Mouse (Mus musculus): ENCODE measurements around the gene Smpdl3a. TPM values are rescaled to one million over a fixed set of nuclear protein-coding genes. Genes with fewer than 3 reads are reported as not detected.

Smpdl3a gene
- 10 to 100 TPM; 56.5 to 67.1 TPM for total RNA-seq (2021)
- polyA plus RNA-seq (2012; rRNA removed): 76.9 and 104 TPM in 2 replicates
- long read RNA-seq, transcript Smpdl3a-201 (8 exons, 1,961 nt): major isoform, 61 of 69 reads
- long read RNA-seq, partial matches to known transcripts: 1 of 69 reads
- long read RNA-seq, other reads (novel, unspliced or antisense): 7 of 69 reads

DNA sequence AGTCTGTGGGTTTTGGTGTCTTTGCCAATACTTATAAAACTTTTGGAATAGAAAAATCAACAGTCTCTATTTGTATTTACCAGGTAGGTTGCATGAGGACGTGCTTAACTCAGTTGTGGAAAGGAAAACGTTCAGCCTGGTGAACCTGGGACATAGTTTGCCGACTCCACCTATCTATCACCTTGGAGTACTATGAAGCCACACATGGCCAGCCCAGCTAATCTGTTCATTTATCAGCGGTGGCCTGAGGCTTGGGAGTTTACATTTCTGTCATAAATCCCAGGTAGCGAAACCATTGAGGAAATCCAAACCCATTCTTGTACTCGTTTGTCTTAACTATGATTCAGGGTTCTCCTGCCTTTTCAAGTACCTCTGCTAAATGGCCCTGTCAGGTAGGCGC is at the start of gene Smpdl3a:
TSS of gene Smpdl3a (plus strand) at position 318 of the 400 bp plus-strand sequence.
- intact Hi-C loops (cut with DNase I): loop anchor here (10.0 kb wide), 1 partner anchor 309 kb away; the partner anchor contains the start of gene Hsf2
- H3K79me2 ChIP-seq (replicated peaks; ENCODE audit: control insufficient read depth, insufficient read depth, low read length): no peaks in the 10 kb centered on the region
- H3K4me1 ChIP-seq (ENCODE audit: control insufficient read depth, insufficient read depth, low read length): peaks cover 4% of the 10 kb centered on the region
- 82% methylated on average over 7 of the region's 7 CpGs for WGBS
- peak within 1 kb of the TSS; percentile 91 for H3K4me3 ChIP-seq
- H3K9ac ChIP-seq (ENCODE audit: low read depth, low read length): peak within 1 kb of the TSS; percentile 87
- peak within 1 kb of the TSS; percentile 96 for H3K27ac ChIP-seq
- TF ChIP-seq EP300 (IDR thresholded peaks at IDR 0.05; ENCODE audit: insufficient read depth, low read depth, low read length) (no peak), CTCF (IDR thresholded peaks at IDR 0.05) (no peak), POLR2A (IDR thresholded peaks at IDR 0.05; ENCODE audit: insufficient read depth, low read depth, low read length) (no peak)
- no peaks in the 10 kb centered on the region for H3K27me3 ChIP-seq (ENCODE audit: control insufficient read depth, insufficient read depth, low read length)
- peaks cover 3% of the 10 kb centered on the region; the same call in 1 of the 2 replicates for H3K36me3 ChIP-seq (ENCODE audit: control insufficient read depth, insufficient read depth, low read length)
- no peak for DNase-seq

GRCm38 (mm10) chr10:57745452-57745851 is 48.7 kb upstream of the Smpdl3a start:
- H3K27me3 ChIP-seq (ENCODE audit: control insufficient read depth, insufficient read depth, low read length): no peaks in the 10 kb centered on the region
- H3K4me1 ChIP-seq (ENCODE audit: control insufficient read depth, insufficient read depth, low read length): no peaks in the 10 kb centered on the region
- TF ChIP-seq EP300 (IDR thresholded peaks at IDR 0.05; ENCODE audit: insufficient read depth, low read depth, low read length) (no peak), CTCF (IDR thresholded peaks at IDR 0.05) (no peak), POLR2A (IDR thresholded peaks at IDR 0.05; ENCODE audit: insufficient read depth, low read depth, low read length) (no peak)
- intact Hi-C loops (cut with DNase I): no loop called here
- no peak overlapping the region for H3K4me3 ChIP-seq
- H3K9ac ChIP-seq (ENCODE audit: low read depth, low read length): no peak overlapping the region
- no peak overlapping the region for H3K27ac ChIP-seq
- no peak for DNase-seq
- no peaks in the 10 kb centered on the region for H3K79me2 ChIP-seq (replicated peaks; ENCODE audit: control insufficient read depth, insufficient read depth, low read length)
- H3K36me3 ChIP-seq (ENCODE audit: control insufficient read depth, insufficient read depth, low read length): no peaks in the 10 kb centered on the region

- intact Hi-C loops (cut with DNase I): no loop called here
- Histone ChIP-seq H3K36me3 (ENCODE audit: control insufficient read depth, insufficient read depth, low read length) (no peaks in the 10 kb centered on the region), H3K4me1 (ENCODE audit: control insufficient read depth, insufficient read depth, low read length) (no peaks in the 10 kb centered on the region), H3K27ac (no peak overlapping the region), H3K27me3 (ENCODE audit: control insufficient read depth, insufficient read depth, low read length) (no peaks in the 10 kb centered on the region), H3K9ac (ENCODE audit: low read depth, low read length) (no peak overlapping the region), H3K4me3 (no peak overlapping the region), H3K79me2 (replicated peaks; ENCODE audit: control insufficient read depth, insufficient read depth, low read length) (no peaks in the 10 kb centered on the region)
- no peak for DNase-seq
- TF ChIP-seq EP300 (IDR thresholded peaks at IDR 0.05; ENCODE audit: insufficient read depth, low read depth, low read length): no peak
- TF ChIP-seq POLR2A (IDR thresholded peaks at IDR 0.05; ENCODE audit: insufficient read depth, low read depth, low read length): no peak
These were observed 47.0 kb upstream of the Smpdl3a start for GRCm38 (mm10) chr10:57747127-57747526.

DNA sequence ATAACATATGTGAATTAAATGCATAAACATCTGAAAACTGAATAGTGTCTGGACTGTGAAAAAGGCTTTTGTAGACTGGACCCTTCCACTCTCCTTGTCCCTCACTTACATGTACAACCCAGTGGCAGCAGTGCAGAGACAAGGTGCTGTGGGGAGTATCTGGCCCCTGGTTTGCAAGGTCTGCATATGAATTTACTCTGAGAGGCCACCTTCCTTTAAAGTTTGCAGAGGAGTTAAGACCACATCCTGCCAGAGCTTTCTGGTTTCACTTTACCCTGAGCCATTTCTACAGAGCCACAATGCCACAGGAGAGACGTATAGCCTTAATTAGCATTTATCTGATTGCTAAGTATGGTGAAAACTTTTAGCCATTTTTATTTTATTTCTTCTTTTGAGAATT is 40.8 kb upstream of the Smpdl3a start:
- Histone ChIP-seq H3K4me3 (no peak overlapping the region), H3K36me3 (ENCODE audit: control insufficient read depth, insufficient read depth, low read length) (no peaks in the 10 kb centered on the region), H3K27ac (no peak overlapping the region), H3K79me2 (replicated peaks; ENCODE audit: control insufficient read depth, insufficient read depth, low read length) (no peaks in the 10 kb centered on the region), H3K4me1 (ENCODE audit: control insufficient read depth, insufficient read depth, low read length) (no peaks in the 10 kb centered on the region), H3K27me3 (ENCODE audit: control insufficient read depth, insufficient read depth, low read length) (no peaks in the 10 kb centered on the region), H3K9ac (ENCODE audit: low read depth, low read length) (no peak overlapping the region)
- WGBS: 79% methylated on average over 1 of the region's 1 CpGs
- TF ChIP-seq CTCF (IDR thresholded peaks at IDR 0.05): no peak
- intact Hi-C loops (cut with DNase I): no loop called here
- DNase-seq: no peak

DNA sequence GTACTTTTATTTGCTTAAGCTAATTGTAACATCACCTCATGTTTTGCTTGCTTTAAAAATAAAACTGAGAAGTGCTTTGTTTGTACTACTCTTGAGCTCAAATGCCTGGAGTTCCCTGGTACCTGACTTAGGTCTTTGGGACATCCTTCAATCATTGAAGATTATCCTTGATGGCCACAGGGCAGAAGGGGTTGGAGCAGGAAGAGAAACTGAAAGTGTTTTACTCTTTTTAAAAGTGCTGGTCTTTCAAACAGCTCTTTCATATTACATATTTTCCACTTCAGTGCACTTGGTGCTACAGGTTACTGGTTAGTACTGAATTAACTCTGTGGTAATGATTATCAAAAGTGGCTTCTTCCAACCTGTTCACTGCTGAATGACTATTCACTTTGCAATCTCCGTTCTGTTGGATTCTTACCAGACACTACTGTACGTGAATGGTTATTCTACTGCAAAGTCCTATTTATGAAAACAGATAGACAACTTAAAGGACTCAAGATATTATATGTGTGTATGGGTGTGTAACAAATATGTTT is 38.9 kb upstream of the Smpdl3a start:
- Histone ChIP-seq H3K9ac (ENCODE audit: low read depth, low read length) (no peak overlapping the region), H3K36me3 (ENCODE audit: control insufficient read depth, insufficient read depth, low read length) (no peaks in the 10 kb centered on the region), H3K27me3 (ENCODE audit: control insufficient read depth, insufficient read depth, low read length) (no peaks in the 10 kb centered on the region), H3K4me3 (no peak overlapping the region), H3K4me1 (ENCODE audit: control insufficient read depth, insufficient read depth, low read length) (no peaks in the 10 kb centered on the region), H3K27ac (no peak overlapping the region), H3K79me2 (replicated peaks; ENCODE audit: control insufficient read depth, insufficient read depth, low read length) (no peaks in the 10 kb centered on the region)
- intact Hi-C loops (cut with DNase I): no loop called here
- 84% methylated on average over 2 of the region's 2 CpGs for WGBS
- no peak for DNase-seq
- TF ChIP-seq POLR2A (IDR thresholded peaks at IDR 0.05; ENCODE audit: insufficient read depth, low read depth, low read length) (no peak), CTCF (IDR thresholded peaks at IDR 0.05) (no peak), EP300 (IDR thresholded peaks at IDR 0.05; ENCODE audit: insufficient read depth, low read depth, low read length) (no peak)

GRCm38 (mm10) chr10:57758999-57759398 is 35.1 kb upstream of the Smpdl3a start:
- no peak for DNase-seq
- no peaks in the 10 kb centered on the region for H3K36me3 ChIP-seq (ENCODE audit: control insufficient read depth, insufficient read depth, low read length)
- intact Hi-C loops (cut with DNase I): no loop called here
- no peak overlapping the region for H3K4me3 ChIP-seq
- no peaks in the 10 kb centered on the region for H3K27me3 ChIP-seq (ENCODE audit: control insufficient read depth, insufficient read depth, low read length)
- H3K79me2 ChIP-seq (replicated peaks; ENCODE audit: control insufficient read depth, insufficient read depth, low read length): no peaks in the 10 kb centered on the region
- H3K9ac ChIP-seq (ENCODE audit: low read depth, low read length): no peak overlapping the region
- no peaks in the 10 kb centered on the region for H3K4me1 ChIP-seq (ENCODE audit: control insufficient read depth, insufficient read depth, low read length)
- no peak for TF ChIP-seq CTCF (IDR thresholded peaks at IDR 0.05)
- no peak for TF ChIP-seq EP300 (IDR thresholded peaks at IDR 0.05; ENCODE audit: insufficient read depth, low read depth, low read length)
- no peak for TF ChIP-seq POLR2A (IDR thresholded peaks at IDR 0.05; ENCODE audit: insufficient read depth, low read depth, low read length)
- no peak overlapping the region for H3K27ac ChIP-seq
- WGBS: 86% methylated on average over 2 of the region's 2 CpGs
